Comparison of ENCODE assay signal across 8 mouse cellular contexts in genomic region chr4:24154418-24154817, GRCm38 (mm10).
DNase-seq lines count a peak whose midpoint lies in the region; ATAC-seq lines count a peak whose summit lies in the region.

No protein-coding gene starts in this region.

- intact Hi-C loops in left cerebral cortex, postnatal 4 days (cut with DNase I), result loop anchor here (5.0 to 10.0 kb wide), 3 partner anchors 330 to 1667 kb away; partner anchors contain the start of gene Pou3f2

- no peaks in the 10 kb centered on the region for H3K4me1 ChIP-seq in liver, embryonic 12.5 days
- no peaks in the 10 kb centered on the region for H3K4me1 ChIP-seq in neural tube, embryonic 13.5 days (replicated peaks)

- peak; percentile 37 for DNase-seq in liver
- peak; percentile 12 for DNase-seq in cerebellum, adult 8-10 months
- peak; percentile 25 to 88 for DNase-seq in frontal cortex, adult 2 months (ENCODE audit: extremely low spot score in 1 of 2, low spot score in 1 of 2)
- DNase-seq in kidney, adult 8-10 months, result peak; percentile 8 to 58
- DNase-seq in left cerebral cortex, postnatal 4 days, result peak; percentile 78
- DNase-seq in urinary bladder, postnatal 25 days (ENCODE audit: low spot score), result peak; percentile 53

- no peaks in the 10 kb centered on the region for H3K27me3 ChIP-seq in liver, embryonic 12.5 days (replicated peaks)
- no peaks in the 10 kb centered on the region for H3K27me3 ChIP-seq in neural tube, embryonic 13.5 days

- H3K4me3 ChIP-seq in liver, embryonic 12.5 days, result no peak overlapping the region
- no peak overlapping the region for H3K4me3 ChIP-seq in neural tube, embryonic 13.5 days

- ATAC-seq in liver, embryonic 12.5 days, result no peak
- 0 out of 2 replicates have a peak, but pooled peaks have one; percentile 84 for ATAC-seq in neural tube, embryonic 13.5 days (ENCODE audit: low read depth)

- no peak overlapping the region for H3K4me2 ChIP-seq in liver, embryonic 12.5 days
- H3K4me2 ChIP-seq in neural tube, embryonic 13.5 days, result no peak overlapping the region

- no peak overlapping the region for H3K27ac ChIP-seq in liver, embryonic 12.5 days
- H3K27ac ChIP-seq in neural tube, embryonic 13.5 days (replicated peaks), result no peak overlapping the region

- H3K9me3 ChIP-seq in liver, embryonic 12.5 days (replicated peaks), result no peaks in the 10 kb centered on the region
- H3K9me3 ChIP-seq in neural tube, embryonic 13.5 days, result no peaks in the 10 kb centered on the region

- no peaks in the 10 kb centered on the region for H3K36me3 ChIP-seq in liver, embryonic 12.5 days
- H3K36me3 ChIP-seq in neural tube, embryonic 13.5 days, result no peaks in the 10 kb centered on the region

- H3K9ac ChIP-seq in liver, embryonic 12.5 days, result no peak overlapping the region
- no peak overlapping the region for H3K9ac ChIP-seq in neural tube, embryonic 13.5 days

- 16% methylated on average over 8 of the region's 8 CpGs for WGBS in liver, embryonic 12.5 days (ENCODE audit: insufficient replicate concordance)
- WGBS in neural tube, embryonic 13.5 days, result 16% methylated on average over 8 of the region's 8 CpGs

Comparison
In these comparisons a context has a peak if more than half of its experiments do, and no peak if none do; other contexts are left out.
1. DNase-seq: peak in every context shown above with its lines; median percentile 78 in left cerebral cortex, postnatal 4 days; 56 in frontal cortex, adult 2 months; 53 in urinary bladder, postnatal 25 days; 37 in liver; 33 in kidney, adult 8-10 months; 12 in cerebellum, adult 8-10 months.